Comparison of ENCODE assay signal across 8 mouse cellular contexts in genomic region chr2:32175508-32175907, GRCm38 (mm10). TPM values are rescaled to one million over a fixed set of nuclear protein-coding genes. Genes with fewer than 3 reads are reported as not detected.
DNase-seq lines count a peak whose midpoint lies in the region; ATAC-seq lines count a peak whose summit lies in the region.

No protein-coding gene starts in this region.

- H3K27me3 ChIP-seq in liver, embryonic 13.5 days = no peaks in the 10 kb centered on the region
- H3K27me3 ChIP-seq in liver, embryonic 12.5 days (replicated peaks) = no peaks in the 10 kb centered on the region
- no peaks in the 10 kb centered on the region for H3K27me3 ChIP-seq in forebrain, embryonic 11.5 days (ENCODE audit: control insufficient read depth, insufficient read depth, low read length)
- H3K27me3 ChIP-seq in intestine, embryonic 15.5 days (replicated peaks) = no peaks in the 10 kb centered on the region
- H3K27me3 ChIP-seq in neural tube, embryonic 15.5 days (replicated peaks) = no peaks in the 10 kb centered on the region

- 0 out of 2 replicates have a peak, but pooled peaks cover 12% of the 10 kb centered on the region for H3K36me3 ChIP-seq in liver, embryonic 13.5 days
- peaks cover 2% of the 10 kb centered on the region; the same call in 1 of the 2 replicates for H3K36me3 ChIP-seq in liver, embryonic 12.5 days
- no peaks in the 10 kb centered on the region; the same call in 1 of the 2 replicates for H3K36me3 ChIP-seq in forebrain, embryonic 11.5 days (ENCODE audit: control insufficient read depth, insufficient read depth, low read length)
- no peaks in the 10 kb centered on the region for H3K36me3 ChIP-seq in intestine, embryonic 15.5 days
- no peaks in the 10 kb centered on the region for H3K36me3 ChIP-seq in neural tube, embryonic 15.5 days

- H3K9me3 ChIP-seq in liver, embryonic 13.5 days (replicated peaks) = no peaks in the 10 kb centered on the region
- no peaks in the 10 kb centered on the region for H3K9me3 ChIP-seq in liver, embryonic 12.5 days (replicated peaks)
- H3K9me3 ChIP-seq in forebrain, embryonic 11.5 days (ENCODE audit: control insufficient read depth, low read length) = no peaks in the 10 kb centered on the region
- no peaks in the 10 kb centered on the region for H3K9me3 ChIP-seq in intestine, embryonic 15.5 days
- no peaks in the 10 kb centered on the region for H3K9me3 ChIP-seq in neural tube, embryonic 15.5 days (replicated peaks)

- no peak for ATAC-seq in liver, embryonic 13.5 days (ENCODE audit: low read depth)
- no peak for ATAC-seq in liver, embryonic 12.5 days
- no peak for ATAC-seq in forebrain, embryonic 11.5 days (replicated peaks; ENCODE audit: low FRiP score)
- ATAC-seq in intestine, embryonic 15.5 days = no peak
- ATAC-seq in neural tube, embryonic 15.5 days (ENCODE audit: low FRiP score) = 0 out of 2 replicates have a peak, but pooled peaks have one; percentile 2

- WGBS in liver, embryonic 13.5 days (ENCODE audit: insufficient replicate concordance) = 86% methylated on average over 6 of the region's 6 CpGs
- WGBS in liver, embryonic 12.5 days (ENCODE audit: insufficient replicate concordance) = 91% methylated on average over 6 of the region's 6 CpGs
- WGBS in forebrain, embryonic 11.5 days = 96% methylated on average over 6 of the region's 6 CpGs
- 81% methylated on average over 6 of the region's 6 CpGs for WGBS in intestine, embryonic 15.5 days
- 88% methylated on average over 6 of the region's 6 CpGs for WGBS in neural tube, embryonic 15.5 days

- H3K27ac ChIP-seq in liver, embryonic 13.5 days = peak overlapping the region; percentile 56; the same call in 1 of the 2 replicates
- H3K27ac ChIP-seq in liver, embryonic 12.5 days = no peak overlapping the region
- peak overlapping the region; percentile 76; the same call in 1 of the 2 replicates for H3K27ac ChIP-seq in forebrain, embryonic 11.5 days (ENCODE audit: low read depth, low read length)
- H3K27ac ChIP-seq in intestine, embryonic 15.5 days = peak overlapping the region; percentile 73
- H3K27ac ChIP-seq in neural tube, embryonic 15.5 days (replicated peaks) = peak overlapping the region; percentile 84

- no peak overlapping the region for H3K4me3 ChIP-seq in liver, embryonic 13.5 days (replicated peaks)
- H3K4me3 ChIP-seq in liver, embryonic 12.5 days = no peak overlapping the region
- H3K4me3 ChIP-seq in forebrain, embryonic 11.5 days (ENCODE audit: low read depth, low read length) = no peak overlapping the region
- no peak overlapping the region for H3K4me3 ChIP-seq in intestine, embryonic 15.5 days (replicated peaks)
- H3K4me3 ChIP-seq in neural tube, embryonic 15.5 days (replicated peaks) = no peak overlapping the region

- peaks cover 74% of the 10 kb centered on the region for H3K4me1 ChIP-seq in liver, embryonic 13.5 days (replicated peaks)
- peaks cover 70% of the 10 kb centered on the region for H3K4me1 ChIP-seq in liver, embryonic 12.5 days
- peaks cover 19% of the 10 kb centered on the region for H3K4me1 ChIP-seq in forebrain, embryonic 11.5 days (replicated peaks; ENCODE audit: control insufficient read depth, insufficient read depth, low read length)
- H3K4me1 ChIP-seq in intestine, embryonic 15.5 days (replicated peaks) = peaks cover 54% of the 10 kb centered on the region
- H3K4me1 ChIP-seq in neural tube, embryonic 15.5 days = peaks cover 83% of the 10 kb centered on the region

- DNase-seq in liver, embryonic 13.5 days = no peak
- no peak for DNase-seq in forebrain, embryonic 11.5 days (ENCODE audit: low spot score)
- no peak for DNase-seq in layer of hippocampus, adult 18-20 months (ENCODE audit: low spot score in 2 of 2)
- no peak for DNase-seq in adrenal gland, adult 2 months
- no peak for DNase-seq in gastrocnemius, adult 8-10 months (ENCODE audit: low spot score in 2 of 2)

- no peak overlapping the region for H3K4me2 ChIP-seq in liver, embryonic 13.5 days
- H3K4me2 ChIP-seq in liver, embryonic 12.5 days = no peak overlapping the region
- no peak overlapping the region for H3K4me2 ChIP-seq in forebrain, embryonic 11.5 days (ENCODE audit: low read depth, low read length, severe bottlenecking)
- no peak overlapping the region for H3K4me2 ChIP-seq in intestine, embryonic 15.5 days (replicated peaks)
- H3K4me2 ChIP-seq in neural tube, embryonic 15.5 days = peak overlapping the region; percentile 32; the same call in 1 of the 2 replicates

- H3K9ac ChIP-seq in liver, embryonic 13.5 days = no peak overlapping the region
- no peak overlapping the region for H3K9ac ChIP-seq in liver, embryonic 12.5 days
- H3K9ac ChIP-seq in forebrain, embryonic 11.5 days (ENCODE audit: low read length) = no peak overlapping the region
- peak overlapping the region; percentile 15 for H3K9ac ChIP-seq in intestine, embryonic 15.5 days
- peak overlapping the region; percentile 29; the same call in 1 of the 2 replicates for H3K9ac ChIP-seq in neural tube, embryonic 15.5 days (replicated peaks)

RNA-seq across cellular contexts. Expression of gene Prrc2b, which starts 24.6 kb away (rescaled TPM):
- 6.8 and 7.7 TPM in 2 replicates for polyA plus RNA-seq in liver, embryonic 13.5 days (2015; fragmentation: Nextera tagmentation; extraction: Ambion mirVana)
- polyA plus RNA-seq in liver, embryonic 12.5 days (2016; fragmentation: Nextera tagmentation; extraction: Ambion mirVana) = 20.8 and 23.6 TPM in 2 replicates
- polyA plus RNA-seq in forebrain, embryonic 11.5 days (2014; fragmentation: Nextera tagmentation; extraction: Ambion mirVana) = 98.0 and 102 TPM in 2 replicates
- 32.5 and 36.1 TPM in 2 replicates for polyA plus RNA-seq in intestine, embryonic 15.5 days (2015; fragmentation: Nextera tagmentation; extraction: Ambion mirVana)
- 56.6 and 59.9 TPM in 2 replicates for polyA plus RNA-seq in neural tube, embryonic 15.5 days (2015; fragmentation: Nextera tagmentation; extraction: Ambion mirVana)
- 100 to 1,000 TPM; 293 to 298 TPM for total RNA-seq in layer of hippocampus, adult 18-20 months (2021)
- 100 to 1,000 TPM in 1 of 2 experiments, 10 to 100 TPM in 1; 93.5 to 104 TPM for total RNA-seq in adrenal gland, adult 2 months (2021)
- 70.0 and 82.7 TPM in 2 replicates for polyA plus RNA-seq in adrenal gland, adult 2 months (2012; rRNA removed)
- total RNA-seq in gastrocnemius, adult 8-10 months (2022) = 10 to 100 TPM; 81.0 to 90.8 (median 85.9) TPM

Comparison
In these comparisons a context has a peak if more than half of its experiments do, and no peak if none do; other contexts are left out.
1. H3K9ac ChIP-seq: peak in intestine, embryonic 15.5 days (single experiment) and neural tube, embryonic 15.5 days (single experiment); none in liver, embryonic 13.5 days (single experiment), liver, embryonic 12.5 days (single experiment) and forebrain, embryonic 11.5 days (single experiment).